Mouse (Mus musculus) lung, embryonic 15.5 days (tissue): Measurements from ENCODE around the gene Rnh1. TPM values are rescaled to one million over a fixed set of nuclear protein-coding genes. Genes with fewer than 3 reads are reported as not detected.
A peak's percentile ranks its signal among the peaks of the same experiment; 100 is the strongest.

Source experiments
- ATAC-seq: fragments of 200-750 bp; cut with Nextera tagmentation; 2 replicates; pipeline ENCODE4 v1.8.0; 2017; ENCODE audit warnings: moderate number of reproducible peaks, borderline replicate concordance; ENCODE audit not compliant: low FRiP score, low TSS enrichment; ENCODE audit errors: extremely low read depth
- H3K27ac ChIP-seq: fragments of 300-500 bp; sonication (generic); 2 replicates; pipeline ENCODE4 v1.5.1; 2015; ENCODE audit warnings: moderate library complexity, mild to moderate bottlenecking, inconsistent platforms
- H3K27me3 ChIP-seq: fragments of 300-500 bp; sonication (generic); 2 replicates; pipeline ENCODE4 v1.6.1; 2015; ENCODE audit warnings: inconsistent platforms
- H3K36me3 ChIP-seq: fragments of 300-500 bp; sonication (generic); 2 replicates; pipeline ENCODE4 v1.6.1; 2015; ENCODE audit warnings: inconsistent platforms
- H3K4me1 ChIP-seq: fragments of 300-500 bp; sonication (generic); 2 replicates; pipeline ENCODE4 v1.6.1; 2015; ENCODE audit warnings: inconsistent platforms
- H3K4me2 ChIP-seq: fragments of 300-500 bp; sonication (generic); 2 replicates; pipeline ENCODE4 v1.6.1; 2015; ENCODE audit warnings: inconsistent platforms, mild to moderate bottlenecking, moderate library complexity
- H3K4me3 ChIP-seq: fragments of 300-500 bp; sonication (generic); 2 replicates; pipeline ENCODE4 v1.5.1; 2015; ENCODE audit warnings: mild to moderate bottlenecking, inconsistent platforms
- H3K9ac ChIP-seq: fragments of 300-500 bp; sonication (generic); 2 replicates; pipeline ENCODE4 v1.6.1; 2015; ENCODE audit warnings: inconsistent platforms
- H3K9me3 ChIP-seq: fragments of 300-500 bp; sonication (generic); 2 replicates; pipeline ENCODE4 v1.6.1; 2016; ENCODE audit warnings: inconsistent platforms
- WGBS: fragments of 180-500 bp; shearing (Covaris S2); methylation state at CpG from one replicate; pipeline ENCODE4 v1.1.7; 2015; 5-methylcytosine and 5-hydroxymethylcytosine counted together
- polyA plus RNA-seq: library from polyadenylated mRNA; unstranded; fragments of >200 nt; fragmentation: Nextera tagmentation; extraction: Ambion mirVana; gene quantifications from 2 replicates; pipeline ENCODE4 v1.2.1, GENCODE M21; 2015

Gene Rnh1
- polyA plus RNA-seq, 1 experiment from 2014 or later = 152 TPM

GRCm38 (mm10) chr7:141188194-141188593 is 15.5 kb upstream of the Rnh1 start:
- Histone ChIP-seq H3K27ac (no peak overlapping the region), H3K9me3 (no peaks in the 10 kb centered on the region), H3K36me3 (peaks cover 32% of the 10 kb centered on the region), H3K4me1 (peaks cover 17% of the 10 kb centered on the region), H3K9ac (no peak overlapping the region), H3K4me2 (no peak overlapping the region), H3K4me3 (no peak overlapping the region), H3K27me3 (no peaks in the 10 kb centered on the region)
- ATAC-seq = no peak
- 70% methylated on average over 3 of the region's 3 CpGs for WGBS

GRCm38 (mm10) chr7:141176173-141176572 is 3.5 kb upstream of the Rnh1 start:
- Histone ChIP-seq H3K4me1 (peaks cover 13% of the 10 kb centered on the region), H3K27me3 (no peaks in the 10 kb centered on the region), H3K36me3 (no peaks in the 10 kb centered on the region), H3K9ac (no peak overlapping the region), H3K4me3 (no peak overlapping the region), H3K9me3 (no peaks in the 10 kb centered on the region), H3K4me2 (no peak overlapping the region), H3K27ac (no peak overlapping the region)
- WGBS = 2% methylated on average over 8 of the region's 8 CpGs
- no peak for ATAC-seq

- ATAC-seq = no peak
- H3K9ac ChIP-seq = no peak overlapping the region
- no peak overlapping the region for H3K4me2 ChIP-seq
- no peak overlapping the region for H3K4me3 ChIP-seq
- no peaks in the 10 kb centered on the region for H3K36me3 ChIP-seq
- H3K9me3 ChIP-seq = no peaks in the 10 kb centered on the region
- H3K27ac ChIP-seq = no peak overlapping the region
- WGBS = 89% methylated on average over 4 of the region's 4 CpGs
- peaks cover 13% of the 10 kb centered on the region for H3K4me1 ChIP-seq
- no peaks in the 10 kb centered on the region for H3K27me3 ChIP-seq
Observed at GRCm38 (mm10) chr7:141175068-141175467, 2.4 kb upstream of the Rnh1 start.

- no peak for ATAC-seq
- Histone ChIP-seq H3K4me3 (peak overlapping the region; percentile 61), H3K9me3 (no peaks in the 10 kb centered on the region), H3K27me3 (no peaks in the 10 kb centered on the region), H3K27ac (peak overlapping the region; percentile 98), H3K9ac (0 out of 2 replicates have a peak overlapping the region, but pooled peaks have one; percentile 58), H3K36me3 (no peaks in the 10 kb centered on the region), H3K4me1 (peaks cover 26% of the 10 kb centered on the region), H3K4me2 (peak overlapping the region; percentile 61)
- 65% methylated on average over 5 of the region's 5 CpGs for WGBS
Observed at GRCm38 (mm10) chr7:141173323-141173850, 730 bp upstream of the Rnh1 start.

- no peaks in the 10 kb centered on the region for H3K27me3 ChIP-seq
- H3K4me2 ChIP-seq = peak overlapping the region; percentile 0; the same call in 1 of the 2 replicates
- peak overlapping the region; percentile 85 for H3K27ac ChIP-seq
- no peaks in the 10 kb centered on the region for H3K9me3 ChIP-seq
- no peak for ATAC-seq
- no peak overlapping the region for H3K4me3 ChIP-seq
- peaks cover 10% of the 10 kb centered on the region; the same call in 1 of the 2 replicates for H3K36me3 ChIP-seq
- H3K9ac ChIP-seq = no peak overlapping the region
- peaks cover 37% of the 10 kb centered on the region for H3K4me1 ChIP-seq
Observed at GRCm38 (mm10) chr7:141169866-141170265, 2.8 kb downstream of the Rnh1 start.

GRCm38 (mm10) chr7:141169300-141169699 is 3.4 kb downstream of the Rnh1 start:
- H3K36me3 ChIP-seq = peaks cover 12% of the 10 kb centered on the region; the same call in 1 of the 2 replicates
- peak overlapping the region; percentile 69; the same call in 1 of the 2 replicates for H3K4me2 ChIP-seq
- no peak overlapping the region for H3K9ac ChIP-seq
- no peaks in the 10 kb centered on the region for H3K27me3 ChIP-seq
- H3K9me3 ChIP-seq = no peaks in the 10 kb centered on the region
- no peak overlapping the region for H3K4me3 ChIP-seq
- H3K27ac ChIP-seq = peak overlapping the region; percentile 85
- no peak for ATAC-seq
- H3K4me1 ChIP-seq = peaks cover 37% of the 10 kb centered on the region
- WGBS = 41% methylated on average over 1 of the region's 1 CpGs

GRCm38 (mm10) chr7:141168518-141168953 is 4.1 kb downstream of the Rnh1 start:
- WGBS = under 1% methylated on average over 22 of the region's 22 CpGs
- Histone ChIP-seq H3K27ac (peak overlapping the region; percentile 85), H3K4me1 (peaks cover 34% of the 10 kb centered on the region), H3K4me3 (peak overlapping the region; percentile 54), H3K4me2 (peak overlapping the region; percentile 69), H3K27me3 (no peaks in the 10 kb centered on the region), H3K9ac (peak overlapping the region; percentile 67), H3K36me3 (peaks cover 18% of the 10 kb centered on the region), H3K9me3 (no peaks in the 10 kb centered on the region)
- ATAC-seq = peak; percentile 63

GRCm38 (mm10) chr7:141167901-141168517 is 4.6 kb downstream of the Rnh1 start:
- Histone ChIP-seq H3K4me1 (peaks cover 29% of the 10 kb centered on the region), H3K4me2 (peak overlapping the region; percentile 69), H3K36me3 (peaks cover 23% of the 10 kb centered on the region), H3K9me3 (no peaks in the 10 kb centered on the region), H3K27ac (peak overlapping the region; percentile 85), H3K27me3 (no peaks in the 10 kb centered on the region), H3K4me3 (peak overlapping the region; percentile 54), H3K9ac (peak overlapping the region; percentile 67)
- WGBS = 9% methylated on average over 7 of the region's 7 CpGs
- ATAC-seq = peak; percentile 6; the same call in 1 of the 2 replicates

- H3K4me1 ChIP-seq = peaks cover 25% of the 10 kb centered on the region
- H3K9me3 ChIP-seq = no peaks in the 10 kb centered on the region
- no peak overlapping the region for H3K4me3 ChIP-seq
- no peaks in the 10 kb centered on the region for H3K27me3 ChIP-seq
- no peak overlapping the region for H3K4me2 ChIP-seq
- 74% methylated on average over 6 of the region's 6 CpGs for WGBS
- peaks cover 54% of the 10 kb centered on the region for H3K36me3 ChIP-seq
- ATAC-seq = no peak
- H3K9ac ChIP-seq = no peak overlapping the region
- no peak overlapping the region for H3K27ac ChIP-seq
Observed at GRCm38 (mm10) chr7:141164850-141165249, 7.8 kb downstream of the Rnh1 start.

GRCm38 (mm10) chr7:141164397-141164796 is 8.3 kb downstream of the Rnh1 start:
- Histone ChIP-seq H3K9ac (no peak overlapping the region), H3K27me3 (no peaks in the 10 kb centered on the region), H3K9me3 (no peaks in the 10 kb centered on the region), H3K36me3 (peaks cover 58% of the 10 kb centered on the region), H3K4me2 (no peak overlapping the region), H3K4me1 (peaks cover 20% of the 10 kb centered on the region), H3K4me3 (no peak overlapping the region), H3K27ac (no peak overlapping the region)
- 92% methylated on average over 7 of the region's 7 CpGs for WGBS
- no peak for ATAC-seq

- H3K4me2 ChIP-seq = no peak overlapping the region
- H3K9me3 ChIP-seq = no peaks in the 10 kb centered on the region
- H3K36me3 ChIP-seq = peaks cover 47% of the 10 kb centered on the region
- H3K4me3 ChIP-seq = no peak overlapping the region
- no peaks in the 10 kb centered on the region for H3K27me3 ChIP-seq
- no peaks in the 10 kb centered on the region for H3K4me1 ChIP-seq
- no peak overlapping the region for H3K9ac ChIP-seq
- H3K27ac ChIP-seq = no peak overlapping the region
- WGBS = 69% methylated on average over 9 of the region's 9 CpGs
- ATAC-seq = no peak
Observed at GRCm38 (mm10) chr7:141155362-141155761, 17.3 kb downstream of the Rnh1 start.

GRCm38 (mm10) chr7:141148639-141149038 is 24.0 kb downstream of the Rnh1 start:
- H3K9me3 ChIP-seq = no peaks in the 10 kb centered on the region

More at GRCm38 (mm10) chr7:141148639-141149038, 24.0 kb downstream of the Rnh1 start:
- Histone ChIP-seq H3K9ac (no peak overlapping the region), H3K27ac (no peak overlapping the region), H3K27me3 (no peaks in the 10 kb centered on the region), H3K4me3 (no peak overlapping the region), H3K36me3 (peaks cover 25% of the 10 kb centered on the region), H3K4me2 (no peak overlapping the region), H3K4me1 (no peaks in the 10 kb centered on the region)
- 59% methylated on average over 4 of the region's 4 CpGs for WGBS
- no peak for ATAC-seq
